Mouse (Mus musculus) lung, postnatal 0 days (tissue): ENCODE measurements around the gene Wdfy1. TPM values are rescaled to one million over a fixed set of nuclear protein-coding genes. Genes with fewer than 3 reads are reported as not detected.

Source experiments
- ATAC-seq: fragments of 200-750 bp; cut with Nextera tagmentation; 2 replicates; pipeline ENCODE4 v1.8.0; 2017; ENCODE audit warnings: moderate library complexity
- DNase-seq: peaks from one replicate; pipeline ENCODE4 v3.0.0-alpha.2; 2016; ENCODE audit warnings: low spot score
- H3K27ac ChIP-seq: fragments of 300-500 bp; sonication (generic); 2 replicates; pipeline ENCODE4 v1.5.1; 2014; ENCODE audit warnings: antibody characterized with exemption, mild to moderate bottlenecking, low read length, mixed read lengths
- H3K27me3 ChIP-seq: fragments of 300-500 bp; sonication (generic); replicated peaks from 2 replicates; pipeline ENCODE4 v1.6.1; 2014; ENCODE audit warnings: low read length, mixed read lengths; ENCODE audit not compliant: insufficient read depth
- H3K36me3 ChIP-seq: fragments of 300-500 bp; sonication (generic); 2 replicates; pipeline ENCODE4 v1.6.1; 2014; ENCODE audit warnings: low read length, mixed read lengths; ENCODE audit not compliant: insufficient read depth
- H3K4me1 ChIP-seq: fragments of 300-500 bp; sonication (generic); 2 replicates; pipeline ENCODE4 v1.6.1; 2014; ENCODE audit warnings: antibody characterized with exemption, low read depth, low read length, mixed read lengths; ENCODE audit not compliant: insufficient read depth
- H3K4me2 ChIP-seq: fragments of 300-500 bp; sonication (generic); replicated peaks from 2 replicates; pipeline ENCODE4 v1.6.1; 2014; ENCODE audit warnings: low read depth, mild to moderate bottlenecking, low read length, moderate library complexity, mixed read lengths
- H3K4me3 ChIP-seq: fragments of 300-500 bp; sonication (generic); 2 replicates; pipeline ENCODE4 v1.5.1; 2014; ENCODE audit warnings: low read depth, low read length
- H3K9ac ChIP-seq: fragments of 300-500 bp; sonication (generic); replicated peaks from 2 replicates; pipeline ENCODE4 v1.6.1; 2014; ENCODE audit warnings: low read depth, mild to moderate bottlenecking
- H3K9me3 ChIP-seq: fragments of 300-500 bp; sonication (generic); 2 replicates; pipeline ENCODE4 v1.6.1; 2016; ENCODE audit warnings: low read length, mixed read lengths
- CTCF ChIP-seq: IDR thresholded peaks from 2 replicates; pipeline ENCODE4 v1.5.1; 2016; ENCODE audit warnings: antibody characterized with exemption, mild to moderate bottlenecking
- EP300 ChIP-seq: IDR thresholded peaks from 2 replicates; pipeline ENCODE4 v1.6.1; 2016; ENCODE audit warnings: antibody characterized with exemption, mild to moderate bottlenecking, control low read depth
- WGBS: fragments of 180-500 bp; shearing (Covaris S2); extraction: QIAGEN DNeasy Blood & Tissue Kit; methylation state at CpG from one replicate; pipeline ENCODE4 v1.1.7; 2014; 5-methylcytosine and 5-hydroxymethylcytosine counted together
- polyA plus RNA-seq: library from polyadenylated mRNA; unstranded; fragments of >200 nt; fragmentation: Nextera tagmentation; extraction: Ambion mirVana; gene quantifications from 2 replicates; pipeline ENCODE4 v1.2.1, GENCODE M21; 2015

The Wdfy1 gene
- polyA plus RNA-seq, 1 experiment from 2014 or later: 63.1 TPM

DNA sequence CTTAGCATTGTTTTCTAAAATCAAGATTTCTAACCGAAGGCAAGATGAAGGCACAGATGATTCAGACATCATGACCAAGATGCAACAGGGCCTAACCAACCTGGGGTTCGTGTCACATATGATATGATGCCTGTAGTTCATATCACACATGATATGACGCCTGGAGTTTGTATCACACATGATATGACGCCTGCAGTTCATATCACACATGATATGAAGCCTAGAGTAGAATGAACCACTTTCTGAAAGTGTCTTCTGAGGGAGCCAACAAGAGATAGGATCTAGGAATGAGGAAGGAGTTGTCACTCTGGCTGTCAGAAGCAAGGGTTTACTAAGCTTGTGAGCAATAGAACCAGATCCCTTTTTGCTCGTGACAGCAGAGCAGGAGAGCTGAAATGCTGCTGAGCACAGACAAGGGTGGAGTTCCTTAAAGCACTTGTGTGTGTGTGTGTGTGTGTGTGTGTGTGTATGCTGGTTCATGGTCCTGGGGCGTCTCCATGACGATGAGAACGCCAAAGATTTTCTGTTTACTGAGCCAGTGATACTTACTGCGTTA, 106.4 kb downstream of the Wdfy1 start:
- no peaks in the 10 kb centered on the region for H3K36me3 ChIP-seq
- no peak overlapping the region for H3K4me3 ChIP-seq
- WGBS: 62% methylated on average over 9 of the region's 9 CpGs
- H3K4me1 ChIP-seq: no peaks in the 10 kb centered on the region
- 0 out of 2 replicates have a peak, but pooled peaks cover 11% of the 10 kb centered on the region for H3K27me3 ChIP-seq
- H3K9me3 ChIP-seq: no peaks in the 10 kb centered on the region
- no peak for DNase-seq
- no peak overlapping the region for H3K4me2 ChIP-seq
- no peak overlapping the region for H3K27ac ChIP-seq
- no peak overlapping the region for H3K9ac ChIP-seq
- ATAC-seq: no peak
- TF ChIP-seq EP300 (no peak), CTCF (no peak)

DNA sequence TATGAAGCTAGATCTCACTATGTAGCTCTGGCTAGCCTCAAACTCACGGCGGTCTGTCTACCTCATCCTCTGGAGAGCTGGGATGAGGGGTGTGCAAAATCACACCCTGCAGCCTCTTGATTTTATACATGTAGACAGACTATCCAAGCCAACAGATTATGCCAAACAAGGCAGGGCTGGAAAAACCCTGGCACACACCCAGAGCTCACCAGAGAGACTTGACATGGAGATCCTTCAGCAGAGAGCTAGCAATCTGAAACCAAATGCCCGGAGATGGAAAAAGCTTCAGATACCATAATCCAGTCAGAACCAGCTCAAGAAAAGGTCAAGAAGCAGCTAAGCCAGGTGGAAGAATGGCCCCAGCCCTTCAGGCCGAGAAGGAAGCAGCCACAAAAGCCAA, 111.0 kb downstream of the Wdfy1 start:
- Histone ChIP-seq H3K9me3 (no peaks in the 10 kb centered on the region), H3K27me3 (no peaks in the 10 kb centered on the region), H3K27ac (no peak overlapping the region), H3K4me2 (no peak overlapping the region), H3K4me1 (no peaks in the 10 kb centered on the region), H3K4me3 (no peak overlapping the region), H3K36me3 (no peaks in the 10 kb centered on the region), H3K9ac (no peak overlapping the region)
- DNase-seq (no peak), ATAC-seq (no peak)
- TF ChIP-seq EP300 (no peak), CTCF (no peak)
- 72% methylated on average over 4 of the region's 4 CpGs for WGBS

- H3K4me1 ChIP-seq: no peaks in the 10 kb centered on the region
- DNase-seq: no peak
- no peak for ATAC-seq
- TF ChIP-seq EP300: no peak
- TF ChIP-seq CTCF: no peak
- no peak overlapping the region for H3K4me2 ChIP-seq
- H3K4me3 ChIP-seq: no peak overlapping the region
- no peaks in the 10 kb centered on the region for H3K27me3 ChIP-seq
- H3K9ac ChIP-seq: no peak overlapping the region
- H3K36me3 ChIP-seq: no peaks in the 10 kb centered on the region
- no peaks in the 10 kb centered on the region for H3K9me3 ChIP-seq
- 77% methylated on average over 7 of the region's 7 CpGs for WGBS
- no peak overlapping the region for H3K27ac ChIP-seq
Observed at GRCm38 (mm10) chr1:79659598-79659997, 116.3 kb downstream of the Wdfy1 start.

DNA sequence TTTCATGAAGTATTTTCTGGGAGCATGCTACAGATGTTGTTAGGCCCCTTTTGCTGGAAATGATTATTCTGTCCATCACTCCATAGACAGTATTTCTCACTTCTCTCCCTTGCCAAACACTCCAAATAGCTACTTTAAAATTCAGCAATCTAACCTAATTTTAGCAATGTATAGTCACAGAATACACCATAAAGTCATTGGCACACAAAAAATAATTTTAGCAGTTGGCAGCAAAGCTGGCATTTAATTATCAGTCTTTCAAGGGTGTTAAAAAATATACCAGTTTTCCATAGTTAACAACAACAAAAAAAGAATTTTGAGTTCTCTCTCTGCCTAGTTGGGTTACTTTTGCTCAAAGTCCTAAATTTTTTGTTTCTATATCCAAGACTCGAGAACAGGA, 118.5 kb downstream of the Wdfy1 start:
- no peaks in the 10 kb centered on the region for H3K27me3 ChIP-seq
- ATAC-seq (no peak), DNase-seq (no peak)
- no peaks in the 10 kb centered on the region for H3K4me1 ChIP-seq
- no peaks in the 10 kb centered on the region for H3K36me3 ChIP-seq
- WGBS: 35% methylated on average over 1 of the region's 1 CpGs
- H3K27ac ChIP-seq: no peak overlapping the region
- no peaks in the 10 kb centered on the region for H3K9me3 ChIP-seq
- no peak for TF ChIP-seq CTCF
- TF ChIP-seq EP300: no peak
- H3K9ac ChIP-seq: no peak overlapping the region
- H3K4me2 ChIP-seq: no peak overlapping the region
- H3K4me3 ChIP-seq: no peak overlapping the region

DNA sequence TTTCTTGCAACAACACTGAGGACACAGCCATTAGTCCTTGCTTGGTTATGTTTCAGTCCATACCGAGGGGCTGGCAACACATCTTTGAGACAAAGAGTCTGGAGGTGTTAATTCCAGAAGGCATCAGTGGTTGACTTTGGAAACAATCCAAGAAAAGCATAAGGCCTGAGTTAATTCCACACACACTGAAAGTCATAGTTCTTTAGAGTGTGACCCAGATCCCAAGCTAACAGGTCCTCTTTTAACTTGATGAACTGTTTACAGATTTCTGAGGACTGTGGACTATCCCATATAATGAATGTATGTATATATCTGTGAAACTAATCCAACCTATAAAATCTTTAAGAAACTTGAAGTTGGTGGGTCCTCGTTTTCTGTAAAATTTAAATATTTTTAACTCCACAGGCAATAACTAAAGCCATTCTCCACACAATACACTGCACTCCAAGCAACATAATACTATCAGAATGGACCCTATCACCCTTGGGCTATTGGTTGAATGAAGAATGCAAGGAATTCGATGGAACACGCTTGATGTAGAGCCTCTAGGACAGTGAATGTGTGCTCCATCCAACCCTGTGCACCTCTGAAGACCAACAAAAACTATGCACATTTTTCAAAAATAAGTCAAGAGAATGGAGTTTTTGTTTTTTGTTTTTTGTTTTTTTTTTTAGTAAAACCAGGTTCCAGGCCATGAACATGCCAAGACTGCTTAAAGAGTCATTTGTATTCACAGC, 120.0 kb downstream of the Wdfy1 start:
- Histone ChIP-seq H3K36me3 (no peaks in the 10 kb centered on the region), H3K4me1 (no peaks in the 10 kb centered on the region), H3K4me2 (no peak overlapping the region), H3K9me3 (no peaks in the 10 kb centered on the region), H3K27ac (peak overlapping the region; percentile 59; the same call in 1 of the 2 replicates), H3K9ac (no peak overlapping the region), H3K4me3 (no peak overlapping the region), H3K27me3 (no peaks in the 10 kb centered on the region)
- WGBS: 56% methylated on average over 4 of the region's 4 CpGs
- ATAC-seq: peak; percentile 59
- TF ChIP-seq EP300 (peak; percentile 47; the same call in 1 of the 2 replicates), CTCF (no peak)
- DNase-seq: peak; percentile 21

DNA sequence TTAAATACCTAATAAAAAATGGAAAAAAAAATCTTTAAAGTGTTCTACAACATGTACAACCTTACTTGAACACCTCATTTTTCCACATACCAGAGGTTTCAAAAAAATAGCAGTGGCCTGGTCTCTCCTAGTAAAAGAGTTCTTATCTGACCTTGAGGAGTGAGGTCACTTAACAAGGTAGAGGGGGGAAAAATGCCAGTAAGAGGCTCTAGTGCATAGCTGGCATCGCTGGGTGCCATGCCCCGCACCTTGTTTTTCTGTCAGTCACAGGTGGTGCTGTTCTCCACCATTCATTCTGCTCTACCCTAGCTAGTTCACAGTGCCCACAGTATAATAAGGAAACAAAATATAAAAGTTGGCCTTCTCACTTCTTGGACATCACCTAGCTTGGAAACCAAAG, 121.0 kb downstream of the Wdfy1 start:
- peak overlapping the region; percentile 59 for H3K27ac ChIP-seq
- TF ChIP-seq EP300 (peak; percentile 88), CTCF (peak; percentile 10; the same call in 1 of the 2 replicates)
- no peaks in the 10 kb centered on the region for H3K36me3 ChIP-seq
- no peak overlapping the region for H3K4me3 ChIP-seq
- H3K4me1 ChIP-seq: no peaks in the 10 kb centered on the region
- H3K27me3 ChIP-seq: no peaks in the 10 kb centered on the region
- peak; percentile 69 for DNase-seq
- 54% methylated on average over 2 of the region's 2 CpGs for WGBS
- H3K9me3 ChIP-seq: no peaks in the 10 kb centered on the region
- H3K4me2 ChIP-seq: no peak overlapping the region
- H3K9ac ChIP-seq: no peak overlapping the region
- peak; percentile 94 for ATAC-seq

Other genes with a start within 250 kb of the Wdfy1 start
- 1.2 and 1.6 TPM in 2 replicates for gene Ap1s3, start 104.2 kb downstream of the Wdfy1 start, polyA plus RNA-seq
- 37.3 and 38.7 TPM in 2 replicates for gene Mrpl44, start 125 bp downstream of the Wdfy1 start, polyA plus RNA-seq
- gene Serpine2, start 85.0 kb upstream of the Wdfy1 start, polyA plus RNA-seq: 271 and 276 TPM in 2 replicates